Mouse (Mus musculus) left cerebral cortex, postnatal 36 days (tissue): ENCODE data around the gene 7420426K07Rik. TPM values are rescaled to one million over a fixed set of nuclear protein-coding genes. Genes with fewer than 3 reads are reported as not detected.

Experiments used
- total RNA-seq, 2 experiments: library from RNA; stranded (reverse); gene quantifications; 2 replicates each; pipeline ENCODE4 v1.2.3; 2021

Gene 7420426K07Rik
- total RNA-seq, 2 experiments from 2014 or later: not detected

Other genes with a start within 250 kb of the 7420426K07Rik start
- not detected for gene Prr23a1, start 60.6 kb upstream of the 7420426K07Rik start, total RNA-seq
- not detected for gene Prr23a2, start 46.6 kb upstream of the 7420426K07Rik start, total RNA-seq
- not detected for gene Prr23a3, start 38.4 kb upstream of the 7420426K07Rik start, total RNA-seq
- gene Foxl2, start 52.2 kb downstream of the 7420426K07Rik start, total RNA-seq: under 1 TPM; 0.91 to 0.99 TPM
- 10 to 100 TPM; 32.3 to 34.1 TPM for gene Faim, start 83.3 kb downstream of the 7420426K07Rik start, total RNA-seq
- gene Gm1123, start 132.6 kb downstream of the 7420426K07Rik start, total RNA-seq: not detected
- gene Pik3cb, start 237.5 kb downstream of the 7420426K07Rik start, total RNA-seq: 10 to 100 TPM; 23.3 to 23.9 TPM